In genomic region chr13:24484811-24485210, GRCm38 (mm10) we compare ENCODE assay signal across 36 mouse cellular contexts.
"Had no signal": no experiment of that assay in that cellular context is flagged by ENCODE, and none has a peak within 500 bp of the region (broad histone marks: within the 10 kb centered on the region; RNA-seq: fewer than 3 reads in every experiment).

No protein-coding gene starts in this region.

- H3K4me1 ChIP-seq: hindbrain, embryonic 10.5 days; hindbrain, embryonic 13.5 days; intestine, embryonic 15.5 days had no signal

- DNase-seq: heart, postnatal 10 days; heart, postnatal 14 days; heart, postnatal 36 days; heart, postnatal 4 days; kidney, adult 11 months; kidney, adult 18-20 months; kidney, adult 2 months; kidney, adult 8-10 months; kidney, adult 9 months; kidney, postnatal 10 days; kidney, postnatal 14 days; kidney, postnatal 25 days; kidney, postnatal 36 days; kidney, postnatal 4 days; layer of hippocampus, adult 9-11 months; layer of hippocampus, postnatal 36 days had no signal

- H3K4me2 ChIP-seq: heart, embryonic 11.5 days; heart, embryonic 12.5 days; heart, embryonic 13.5 days; heart, embryonic 15.5 days; hindbrain, embryonic 12.5 days; hindbrain, embryonic 13.5 days; hindbrain, embryonic 14.5 days; hindbrain, embryonic 15.5 days; intestine, embryonic 15.5 days; kidney, embryonic 15.5 days had no signal

- H3K9me3 ChIP-seq: heart, embryonic 10.5 days; heart, embryonic 12.5 days; heart, embryonic 13.5 days; heart, embryonic 15.5 days; hindbrain, embryonic 10.5 days; hindbrain, embryonic 12.5 days; hindbrain, embryonic 13.5 days; hindbrain, embryonic 15.5 days; intestine, embryonic 15.5 days; kidney, embryonic 15.5 days had no signal

- H3K4me3 ChIP-seq: heart, embryonic 10.5 days; heart, embryonic 12.5 days; heart, embryonic 13.5 days; heart, embryonic 15.5 days; hindbrain, embryonic 10.5 days; hindbrain, embryonic 12.5 days; hindbrain, embryonic 13.5 days; hindbrain, embryonic 15.5 days; intestine, embryonic 15.5 days; kidney, embryonic 15.5 days; layer of hippocampus, adult 2 months; left cerebral cortex, adult 2 months had no signal

- H3K9ac ChIP-seq: heart, embryonic 12.5 days; heart, embryonic 13.5 days; heart, embryonic 15.5 days; hindbrain, embryonic 12.5 days; hindbrain, embryonic 13.5 days; hindbrain, embryonic 14.5 days; hindbrain, embryonic 15.5 days; intestine, embryonic 15.5 days; kidney, embryonic 15.5 days had no signal

- H3K36me3 ChIP-seq: heart, embryonic 10.5 days; heart, embryonic 12.5 days; heart, embryonic 13.5 days; heart, embryonic 15.5 days; hindbrain, embryonic 10.5 days; hindbrain, embryonic 12.5 days; hindbrain, embryonic 13.5 days; hindbrain, embryonic 15.5 days; intestine, embryonic 15.5 days; kidney, embryonic 15.5 days had no signal

- H3K27ac ChIP-seq: heart, embryonic 10.5 days; heart, embryonic 13.5 days; heart, embryonic 15.5 days; hindbrain, embryonic 10.5 days; hindbrain, embryonic 12.5 days; hindbrain, embryonic 13.5 days; hindbrain, embryonic 14.5 days; hindbrain, embryonic 15.5 days; hindbrain, postnatal 0 days; intestine, embryonic 15.5 days; kidney, embryonic 15.5 days; kidney, postnatal 0 days; layer of hippocampus, adult 2 months; left cerebral cortex, adult 2 months had no signal

- ATAC-seq: hindbrain, embryonic 16.5 days; hindbrain, postnatal 0 days; inflammation-experienced regulatory T-cells, adult 6 months; intestine, embryonic 15.5 days; intestine, embryonic 16.5 days; intestine, postnatal 0 days had no signal

- H3K27me3 ChIP-seq: heart, embryonic 12.5 days; heart, embryonic 15.5 days; hindbrain, embryonic 12.5 days; hindbrain, embryonic 13.5 days; hindbrain, embryonic 15.5 days; intestine, embryonic 15.5 days; kidney, embryonic 15.5 days had no signal
